Mouse (Mus musculus) limb, embryonic 15.5 days (tissue): ENCODE data around the gene Bcl2l12. TPM values are rescaled to one million over a fixed set of nuclear protein-coding genes. Genes with fewer than 3 reads are reported as not detected.
A peak's percentile ranks its signal among the peaks of the same experiment; 100 is the strongest.
"Not testable (repeated sequence)": the region's sequence is repeated elsewhere in the genome, so short reads cannot be mapped to it uniquely, and the experiment has no call there.

Experiments
- ATAC-seq: fragments of 200-750 bp; cut with Nextera tagmentation; 2 replicates; pipeline ENCODE4 v1.8.0; 2017; ENCODE audit warnings: low read depth, moderate TSS enrichment; ENCODE audit not compliant: insufficient number of reproducible peaks, low FRiP score, low TSS enrichment
- H3K27ac ChIP-seq: fragments of 300-500 bp; sonication (generic); 2 replicates; pipeline ENCODE4 v1.5.1; 2015; ENCODE audit warnings: moderate library complexity, mild to moderate bottlenecking, inconsistent platforms
- H3K27me3 ChIP-seq: fragments of 300-500 bp; sonication (generic); 2 replicates; pipeline ENCODE4 v1.6.1; 2015; ENCODE audit warnings: inconsistent platforms
- H3K36me3 ChIP-seq: fragments of 300-500 bp; sonication (generic); 2 replicates; pipeline ENCODE4 v1.6.1; 2015; ENCODE audit warnings: inconsistent platforms
- H3K4me1 ChIP-seq: fragments of 300-500 bp; sonication (generic); 2 replicates; pipeline ENCODE4 v1.6.1; 2015; ENCODE audit warnings: inconsistent platforms
- H3K4me2 ChIP-seq: fragments of 300-500 bp; sonication (generic); 2 replicates; pipeline ENCODE4 v1.6.1; 2015; ENCODE audit warnings: mild to moderate bottlenecking, inconsistent platforms
- H3K4me3 ChIP-seq: fragments of 300-500 bp; sonication (generic); 2 replicates; pipeline ENCODE4 v1.5.1; 2015; ENCODE audit warnings: mild to moderate bottlenecking, inconsistent platforms
- H3K9ac ChIP-seq: fragments of 300-500 bp; sonication (generic); 2 replicates; pipeline ENCODE4 v1.6.1; 2015; ENCODE audit warnings: inconsistent platforms
- H3K9me3 ChIP-seq: fragments of 300-500 bp; sonication (generic); 2 replicates; pipeline ENCODE4 v1.6.1; 2016; ENCODE audit warnings: inconsistent platforms
- WGBS: fragments of 180-500 bp; shearing (Covaris S2); methylation state at CpG from one replicate; pipeline ENCODE4 v1.1.7; 2015; 5-methylcytosine and 5-hydroxymethylcytosine counted together
- polyA plus RNA-seq: library from polyadenylated mRNA; unstranded; fragments of >200 nt; fragmentation: Nextera tagmentation; extraction: Ambion mirVana; gene quantifications from 2 replicates; pipeline ENCODE4 v1.2.1, GENCODE M21; 2015

The Bcl2l12 gene
- polyA plus RNA-seq, 1 experiment from 2014 or later, result 59.4 TPM

DNA sequence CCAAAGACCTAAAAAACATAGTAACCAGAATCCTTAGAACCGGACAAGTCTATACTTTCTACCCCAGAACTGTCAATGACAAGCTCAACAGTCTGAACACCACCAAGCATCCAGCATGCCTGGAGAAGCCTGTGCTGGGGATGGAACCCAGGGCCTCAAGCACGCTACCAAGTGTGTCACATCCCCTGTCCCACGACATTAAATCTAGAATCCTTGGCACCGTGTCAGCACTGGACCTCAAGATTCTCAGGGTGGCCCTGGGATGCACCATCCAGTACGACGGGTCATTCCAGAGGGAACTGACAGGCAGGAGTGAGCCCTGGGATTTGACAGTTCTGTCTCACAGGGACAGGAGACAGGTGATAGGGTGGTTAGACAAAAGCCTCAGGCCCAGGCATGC lies 31.5 kb upstream of the Bcl2l12 start:
- ATAC-seq, result no peak
- Histone ChIP-seq H3K4me1 (0 out of 2 replicates have a peak, but pooled peaks cover 8% of the 10 kb centered on the region), H3K9ac (no peak overlapping the region), H3K9me3 (no peaks in the 10 kb centered on the region), H3K4me3 (no peak overlapping the region), H3K27me3 (no peaks in the 10 kb centered on the region), H3K27ac (no peak overlapping the region), H3K4me2 (no peak overlapping the region), H3K36me3 (peaks cover 83% of the 10 kb centered on the region)
- WGBS, result 94% methylated on average over 6 of the region's 6 CpGs

DNA sequence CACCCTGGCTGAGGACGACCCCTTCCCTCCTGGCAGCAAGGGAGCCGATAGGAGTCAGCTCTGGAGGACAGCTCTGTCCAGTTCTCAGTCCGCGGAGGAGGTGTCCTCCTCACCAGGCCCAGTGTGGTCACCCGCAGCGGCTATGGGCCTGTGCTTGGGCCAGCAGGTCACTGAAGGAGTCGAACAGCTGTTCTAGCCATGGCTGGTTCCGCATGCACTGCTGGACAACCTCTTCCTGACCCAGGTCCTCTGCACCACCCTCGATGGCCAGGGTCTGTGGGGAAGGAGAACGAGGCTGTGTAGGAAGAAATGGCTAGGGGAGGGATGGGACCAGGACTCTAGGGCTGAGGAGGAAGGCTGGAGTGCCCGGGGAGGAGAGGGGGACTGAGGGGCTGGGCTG lies 29.8 kb upstream of the Bcl2l12 start:
- H3K27ac ChIP-seq, result no peak overlapping the region
- no peak overlapping the region for H3K4me3 ChIP-seq
- H3K9ac ChIP-seq, result no peak overlapping the region
- H3K27me3 ChIP-seq, result no peaks in the 10 kb centered on the region
- H3K4me1 ChIP-seq, result 0 out of 2 replicates have a peak, but pooled peaks cover 8% of the 10 kb centered on the region
- no peaks in the 10 kb centered on the region for H3K9me3 ChIP-seq
- peaks cover 66% of the 10 kb centered on the region for H3K36me3 ChIP-seq
- no peak overlapping the region for H3K4me2 ChIP-seq
- no peak for ATAC-seq
- 92% methylated on average over 11 of the region's 11 CpGs for WGBS

DNA sequence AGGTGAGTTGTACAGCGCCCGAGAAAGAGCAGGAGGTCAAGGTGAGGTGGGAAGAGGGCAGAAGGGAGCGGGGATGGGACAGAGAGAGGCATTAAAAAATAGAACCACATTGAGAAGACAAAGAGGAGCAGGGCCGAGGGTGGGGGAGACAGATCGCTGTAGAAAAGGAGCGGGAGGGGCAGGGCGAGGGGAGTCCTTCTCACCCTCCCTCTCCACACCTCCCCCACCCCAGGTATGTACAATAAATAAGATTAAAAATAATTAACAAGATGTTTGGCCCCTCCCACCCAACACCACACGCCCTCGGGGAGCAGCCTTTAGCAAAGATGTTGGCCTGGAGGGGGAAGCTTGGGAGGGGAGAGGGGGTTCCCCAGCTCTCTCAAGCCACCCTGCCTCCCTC lies 29.2 kb upstream of the Bcl2l12 start:
- no peak for ATAC-seq
- Histone ChIP-seq H3K4me1 (0 out of 2 replicates have a peak, but pooled peaks cover 8% of the 10 kb centered on the region), H3K9ac (no peak overlapping the region), H3K4me3 (no peak overlapping the region), H3K4me2 (no peak overlapping the region), H3K9me3 (no peaks in the 10 kb centered on the region), H3K36me3 (peaks cover 60% of the 10 kb centered on the region), H3K27me3 (no peaks in the 10 kb centered on the region), H3K27ac (no peak overlapping the region)
- WGBS, result 96% methylated on average over 9 of the region's 9 CpGs

GRCm38 (mm10) chr7:45026256-45026655 lies 27.7 kb upstream of the Bcl2l12 start:
- H3K4me1 ChIP-seq, result 0 out of 2 replicates have a peak, but pooled peaks cover 8% of the 10 kb centered on the region
- peaks cover 48% of the 10 kb centered on the region for H3K36me3 ChIP-seq
- no peak for ATAC-seq
- no peak overlapping the region; the same call in 1 of the 2 replicates for H3K27ac ChIP-seq
- H3K4me3 ChIP-seq, result no peak overlapping the region
- 61% methylated on average over 2 of the region's 2 CpGs for WGBS
- no peaks in the 10 kb centered on the region for H3K9me3 ChIP-seq
- H3K9ac ChIP-seq, result no peak overlapping the region
- H3K27me3 ChIP-seq, result no peaks in the 10 kb centered on the region
- no peak overlapping the region for H3K4me2 ChIP-seq

DNA sequence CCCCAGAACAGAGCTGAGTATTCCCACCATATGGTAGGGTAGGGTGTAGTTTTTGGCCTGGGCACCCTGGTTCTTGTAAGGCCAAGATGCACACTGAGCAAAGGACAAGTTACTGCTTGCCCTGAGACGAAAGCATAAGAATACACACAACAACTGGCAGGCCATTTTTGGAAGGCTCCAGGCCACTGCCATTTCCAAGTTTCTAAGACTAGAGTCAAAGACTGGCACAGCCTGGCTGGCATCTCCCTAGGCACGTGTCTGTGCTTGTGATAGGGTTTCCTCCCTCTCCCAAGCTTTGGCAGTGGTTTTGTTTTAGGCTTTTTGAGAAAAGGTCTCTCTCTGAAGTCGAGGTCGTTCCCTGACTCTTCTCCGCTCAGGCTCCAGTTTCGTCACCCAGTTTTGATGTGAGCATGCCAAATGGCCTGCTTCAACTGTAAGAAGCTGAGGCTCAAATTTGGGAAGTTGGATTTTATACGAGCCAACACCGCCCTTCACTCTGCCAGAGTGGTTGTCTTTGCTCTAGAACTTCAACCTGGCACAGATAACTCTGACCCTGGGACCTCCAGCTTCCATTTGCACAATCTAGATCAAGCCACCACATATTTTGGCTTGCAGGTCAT lies 27.2 kb upstream of the Bcl2l12 start:
- ATAC-seq, result no peak
- no peaks in the 10 kb centered on the region for H3K9me3 ChIP-seq
- H3K4me2 ChIP-seq, result no peak overlapping the region
- WGBS, result 66% methylated on average over 8 of the region's 8 CpGs
- 0 out of 2 replicates have a peak, but pooled peaks cover 8% of the 10 kb centered on the region for H3K4me1 ChIP-seq
- H3K4me3 ChIP-seq, result no peak overlapping the region
- peak overlapping the region; percentile 19 for H3K27ac ChIP-seq
- peaks cover 44% of the 10 kb centered on the region for H3K36me3 ChIP-seq
- no peaks in the 10 kb centered on the region for H3K27me3 ChIP-seq
- no peak overlapping the region for H3K9ac ChIP-seq

- peaks cover 9% of the 10 kb centered on the region; the same call in 1 of the 2 replicates for H3K4me1 ChIP-seq
- H3K27ac ChIP-seq, result no peak overlapping the region
- H3K27me3 ChIP-seq, result no peaks in the 10 kb centered on the region
- no peaks in the 10 kb centered on the region for H3K9me3 ChIP-seq
- no peak overlapping the region for H3K4me3 ChIP-seq
- no peak overlapping the region for H3K4me2 ChIP-seq
- 82% methylated on average over 15 of the region's 15 CpGs for WGBS
- H3K9ac ChIP-seq, result no peak overlapping the region
- ATAC-seq, result no peak
- peaks cover 32% of the 10 kb centered on the region for H3K36me3 ChIP-seq
Measured at GRCm38 (mm10) chr7:45024281-45025248, 26.1 kb upstream of the Bcl2l12 start.

DNA sequence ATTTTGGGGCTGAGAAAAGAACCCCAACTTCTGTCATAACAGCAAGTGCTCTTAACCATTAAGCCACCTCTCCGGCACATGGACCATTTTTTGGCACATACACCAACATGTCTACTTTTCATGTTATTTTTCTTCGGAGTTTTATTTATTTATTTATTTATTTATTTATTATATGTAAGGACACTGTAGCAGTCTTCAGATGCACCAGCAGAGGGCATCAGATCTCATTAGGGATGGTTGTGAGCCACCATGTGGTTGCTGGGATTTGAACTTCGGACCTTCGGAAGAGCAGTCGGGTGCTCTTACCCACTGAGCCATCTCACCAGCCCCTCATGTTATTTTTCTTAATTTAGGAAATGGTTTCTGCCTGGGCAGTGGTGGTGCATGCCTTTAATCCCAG lies 25.2 kb upstream of the Bcl2l12 start:
- H3K9ac ChIP-seq, H3K9me3 ChIP-seq, H3K4me2 ChIP-seq, H3K4me3 ChIP-seq, H3K27me3 ChIP-seq, H3K27ac ChIP-seq, ATAC-seq: not testable (repeated sequence)
- Histone ChIP-seq H3K36me3 (peaks cover 25% of the 10 kb centered on the region), H3K4me1 (peaks cover 18% of the 10 kb centered on the region)
- WGBS, result 81% methylated on average over 5 of the region's 5 CpGs

GRCm38 (mm10) chr7:45020225-45020624 lies 21.7 kb upstream of the Bcl2l12 start:
- Histone ChIP-seq H3K27ac (no peak overlapping the region), H3K9ac (no peak overlapping the region), H3K4me3 (no peak overlapping the region), H3K4me2 (no peak overlapping the region), H3K9me3 (no peaks in the 10 kb centered on the region), H3K4me1 (peaks cover 18% of the 10 kb centered on the region), H3K36me3 (peaks cover 4% of the 10 kb centered on the region; the same call in 1 of the 2 replicates), H3K27me3 (no peaks in the 10 kb centered on the region)
- 64% methylated on average over 9 of the region's 9 CpGs for WGBS
- ATAC-seq, result no peak

- peaks cover 28% of the 10 kb centered on the region for H3K4me1 ChIP-seq
- H3K4me3 ChIP-seq, result peak overlapping the region; percentile 94
- ATAC-seq, result no peak
- H3K9ac ChIP-seq, result no peak overlapping the region
- H3K27me3 ChIP-seq, result no peaks in the 10 kb centered on the region
- peak overlapping the region; percentile 96 for H3K27ac ChIP-seq
- H3K36me3 ChIP-seq, result peaks cover 5% of the 10 kb centered on the region; the same call in 1 of the 2 replicates
- H3K4me2 ChIP-seq, result peak overlapping the region; percentile 86
- H3K9me3 ChIP-seq, result no peaks in the 10 kb centered on the region
- 29% methylated on average over 8 of the region's 8 CpGs for WGBS
Measured at GRCm38 (mm10) chr7:45019031-45019571, 20.6 kb upstream of the Bcl2l12 start.

DNA sequence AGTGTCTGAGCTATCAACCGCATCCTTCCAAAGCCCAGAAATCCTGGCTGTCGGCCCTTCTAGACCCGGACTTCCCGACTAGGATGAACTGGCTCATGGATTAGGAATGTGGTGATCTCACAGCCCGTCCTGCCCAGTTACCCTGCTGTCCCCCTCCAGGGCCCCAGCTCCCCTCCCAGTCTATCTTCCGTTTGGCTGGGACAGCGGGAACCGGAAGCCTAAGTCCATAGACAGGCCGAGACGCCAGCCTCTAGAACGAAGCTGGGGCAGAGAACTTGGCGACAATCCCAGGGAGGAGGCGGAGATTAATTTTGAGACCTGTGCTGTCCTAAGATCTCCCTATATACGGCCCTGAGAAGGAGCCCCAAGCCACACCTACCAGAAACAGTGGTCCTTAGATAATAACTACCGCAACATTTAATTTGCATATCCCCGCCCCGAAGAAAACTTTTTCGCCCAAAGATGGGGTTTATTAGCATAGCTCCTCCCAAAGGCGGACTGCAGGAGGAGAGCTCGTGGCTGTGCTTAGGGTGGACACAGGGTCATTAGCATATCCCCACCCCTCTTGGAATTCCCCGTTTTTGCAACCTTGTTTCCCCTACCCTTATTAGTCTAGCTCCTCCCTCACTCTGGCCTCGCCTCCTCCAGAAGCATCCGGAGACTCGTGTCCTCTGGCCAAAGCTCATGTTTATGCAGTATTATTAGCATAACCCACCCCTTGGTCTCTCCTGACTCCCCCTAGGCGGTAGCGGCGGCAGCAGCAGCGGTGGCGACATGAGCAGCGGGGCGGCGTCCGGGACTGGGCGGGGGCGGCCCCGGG lies 18.9 kb upstream of the Bcl2l12 start, which contains the start of gene Rras:
TSS of gene Rras (plus strand) at position 720 of the 820 bp plus-strand sequence.
- Histone ChIP-seq H3K4me3 (peak within 1 kb of the TSS; percentile 94), H3K27ac (peak within 1 kb of the TSS; percentile 96), H3K9me3 (no peaks in the 10 kb centered on the region), H3K27me3 (no peaks in the 10 kb centered on the region), H3K36me3 (peaks cover 20% of the 10 kb centered on the region), H3K4me1 (peaks cover 35% of the 10 kb centered on the region), H3K4me2 (peak within 1 kb of the TSS; percentile 86), H3K9ac (peak within 1 kb of the TSS; percentile 71)
- 0% methylated on average over 36 of the region's 36 CpGs for WGBS
- peak; percentile 90 for ATAC-seq

DNA sequence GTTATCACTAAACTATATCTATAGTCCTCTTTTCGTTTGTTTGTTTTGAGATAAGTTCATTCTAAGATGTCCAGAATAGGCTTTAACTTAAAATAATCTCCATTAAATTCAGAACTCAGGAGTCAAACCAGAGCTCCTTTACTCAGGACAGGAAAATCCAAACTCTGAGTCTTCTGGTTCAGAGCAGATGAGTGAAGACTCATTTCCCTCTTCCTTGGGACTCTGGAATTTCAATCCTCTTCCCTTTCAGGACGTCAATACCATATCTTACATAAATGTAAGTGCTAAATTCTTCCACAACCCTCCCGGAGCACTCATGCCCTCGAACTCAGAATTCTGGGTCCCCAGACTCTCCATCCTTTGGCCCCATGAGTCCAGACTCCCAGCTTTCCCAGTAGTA lies 18.2 kb upstream of the Bcl2l12 start:
- H3K27ac ChIP-seq, result peak overlapping the region; percentile 96
- no peaks in the 10 kb centered on the region for H3K27me3 ChIP-seq
- under 1% methylated on average over 4 of the region's 4 CpGs for WGBS
- H3K4me3 ChIP-seq, result peak overlapping the region; percentile 94
- peaks cover 35% of the 10 kb centered on the region for H3K4me1 ChIP-seq
- no peak for ATAC-seq
- no peaks in the 10 kb centered on the region for H3K9me3 ChIP-seq
- peak overlapping the region; percentile 10; the same call in 1 of the 2 replicates for H3K9ac ChIP-seq
- peaks cover 27% of the 10 kb centered on the region for H3K36me3 ChIP-seq
- H3K4me2 ChIP-seq, result peak overlapping the region; percentile 86
